Mouse (Mus musculus) limb, embryonic 11.5 days (tissue): ENCODE data around the gene Ccl22. TPM values are rescaled to one million over a fixed set of nuclear protein-coding genes. Genes with fewer than 3 reads are reported as not detected.

Experiments
- ATAC-seq: fragments of 200-750 bp; cut with Nextera tagmentation; 2 replicates; pipeline ENCODE4 v1.8.0; 2017; ENCODE audit warnings: low read depth; ENCODE audit not compliant: insufficient number of reproducible peaks, low FRiP score, low TSS enrichment
- DNase-seq: peaks from one replicate; pipeline ENCODE4 v3.0.0-alpha.2; 2015; ENCODE audit warnings: low spot score
- H3K27ac ChIP-seq: fragments of 300-500 bp; sonication (generic); replicated peaks from 2 replicates; pipeline ENCODE4 v1.5.1; 2014; ENCODE audit warnings: low read depth, mild to moderate bottlenecking, low read length
- H3K27me3 ChIP-seq: fragments of 300-500 bp; sonication (generic); 2 replicates; pipeline ENCODE4 v1.6.1; 2014; ENCODE audit warnings: mild to moderate bottlenecking, low read length, mixed read lengths; ENCODE audit not compliant: control insufficient read depth, insufficient read depth
- H3K36me3 ChIP-seq: fragments of 300-500 bp; sonication (generic); 2 replicates; pipeline ENCODE4 v1.6.1; 2014; ENCODE audit warnings: mild to moderate bottlenecking, low read length, moderate library complexity, mixed read lengths; ENCODE audit not compliant: control insufficient read depth, insufficient read depth
- H3K4me1 ChIP-seq: fragments of 300-500 bp; sonication (generic); 2 replicates; pipeline ENCODE4 v1.6.1; 2014; ENCODE audit warnings: low read length, mixed read lengths; ENCODE audit not compliant: control insufficient read depth, insufficient read depth
- H3K4me2 ChIP-seq: fragments of 300-500 bp; sonication (generic); 2 replicates; pipeline ENCODE4 v1.6.1; 2014; ENCODE audit warnings: low read depth, mild to moderate bottlenecking, moderate library complexity; ENCODE audit not compliant: severe bottlenecking
- H3K4me3 ChIP-seq: fragments of 300-500 bp; sonication (generic); 2 replicates; pipeline ENCODE4 v1.5.1; 2014; ENCODE audit warnings: low read depth, low read length
- H3K9ac ChIP-seq: fragments of 300-500 bp; sonication (generic); 2 replicates; pipeline ENCODE4 v1.6.1; 2014; ENCODE audit warnings: mild to moderate bottlenecking, low read length
- H3K9me3 ChIP-seq: fragments of 300-500 bp; sonication (generic); 2 replicates; pipeline ENCODE4 v1.6.1; 2016; ENCODE audit warnings: low read length; ENCODE audit not compliant: control insufficient read depth
- WGBS: fragments of 180-500 bp; shearing (Covaris S2); extraction: QIAGEN DNeasy Blood & Tissue Kit; methylation state at CpG from one replicate; pipeline ENCODE4 v1.1.7; 2014; 5-methylcytosine and 5-hydroxymethylcytosine counted together
- polyA plus RNA-seq: library from polyadenylated mRNA; unstranded; fragments of >200 nt; fragmentation: Nextera tagmentation; extraction: Ambion mirVana; gene quantifications from 2 replicates; pipeline ENCODE4 v1.2.1, GENCODE M21; 2014

Ccl22 gene
- polyA plus RNA-seq, 1 experiment from 2014 or later: not detected

DNA sequence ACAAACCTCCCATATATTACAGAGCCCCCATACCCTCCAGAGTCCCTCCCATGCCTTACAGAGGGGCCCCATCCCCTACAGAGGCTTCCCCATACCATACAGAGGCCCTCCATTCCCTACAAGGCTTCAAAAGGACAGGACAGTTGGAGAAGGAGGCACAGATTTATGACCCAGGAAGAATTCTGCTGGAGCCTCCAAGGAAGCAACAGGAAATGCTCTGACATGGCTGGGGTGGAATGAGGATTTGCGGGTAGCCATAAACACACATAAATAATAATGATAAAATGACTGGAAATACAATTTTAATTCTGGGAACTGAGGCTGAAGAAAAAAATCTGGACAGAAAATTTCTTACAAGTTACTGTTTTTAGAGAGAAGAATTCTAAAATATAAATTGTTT, 28.5 kb upstream of the Ccl22 start:
- 89% methylated on average over 1 of the region's 1 CpGs for WGBS
- no peaks in the 10 kb centered on the region for H3K4me1 ChIP-seq
- H3K4me2 ChIP-seq: no peak overlapping the region
- H3K9me3 ChIP-seq: no peaks in the 10 kb centered on the region
- no peak for ATAC-seq
- H3K4me3 ChIP-seq: no peak overlapping the region
- DNase-seq: no peak
- no peak overlapping the region for H3K27ac ChIP-seq
- H3K36me3 ChIP-seq: no peaks in the 10 kb centered on the region
- H3K27me3 ChIP-seq: no peaks in the 10 kb centered on the region
- no peak overlapping the region for H3K9ac ChIP-seq

- H3K36me3 ChIP-seq: no peaks in the 10 kb centered on the region
- H3K4me3 ChIP-seq: no peak overlapping the region
- H3K4me2 ChIP-seq: no peak overlapping the region
- no peak overlapping the region for H3K9ac ChIP-seq
- WGBS: 86% methylated on average over 5 of the region's 5 CpGs
- no peak overlapping the region for H3K27ac ChIP-seq
- no peaks in the 10 kb centered on the region for H3K27me3 ChIP-seq
- no peaks in the 10 kb centered on the region for H3K4me1 ChIP-seq
- ATAC-seq: no peak
- no peak for DNase-seq
- H3K9me3 ChIP-seq: no peaks in the 10 kb centered on the region
These were observed 19.4 kb upstream of the Ccl22 start for GRCm38 (mm10) chr8:94725998-94726397.

GRCm38 (mm10) chr8:94729301-94729700, 16.1 kb upstream of the Ccl22 start:
- no peak for ATAC-seq

GRCm38 (mm10) chr8:94733821-94734465, 11.4 kb upstream of the Ccl22 start:
- DNase-seq: no peak
- no peak overlapping the region for H3K4me3 ChIP-seq
- no peak overlapping the region for H3K4me2 ChIP-seq
- H3K27ac ChIP-seq: no peak overlapping the region
- H3K27me3 ChIP-seq: no peaks in the 10 kb centered on the region
- no peak overlapping the region for H3K9ac ChIP-seq
- no peak for ATAC-seq
- H3K4me1 ChIP-seq: no peaks in the 10 kb centered on the region
- WGBS: 66% methylated on average over 5 of the region's 5 CpGs
- H3K36me3 ChIP-seq: no peaks in the 10 kb centered on the region
- no peaks in the 10 kb centered on the region for H3K9me3 ChIP-seq

More at GRCm38 (mm10) chr8:94729301-94729700, 16.1 kb upstream of the Ccl22 start:
- Histone ChIP-seq H3K4me2 (no peak overlapping the region), H3K27ac (no peak overlapping the region), H3K4me1 (no peaks in the 10 kb centered on the region), H3K27me3 (no peaks in the 10 kb centered on the region), H3K9me3 (no peaks in the 10 kb centered on the region), H3K36me3 (no peaks in the 10 kb centered on the region), H3K4me3 (no peak overlapping the region), H3K9ac (no peak overlapping the region)
- 52% methylated on average over 4 of the region's 4 CpGs for WGBS
- DNase-seq: no peak

DNA sequence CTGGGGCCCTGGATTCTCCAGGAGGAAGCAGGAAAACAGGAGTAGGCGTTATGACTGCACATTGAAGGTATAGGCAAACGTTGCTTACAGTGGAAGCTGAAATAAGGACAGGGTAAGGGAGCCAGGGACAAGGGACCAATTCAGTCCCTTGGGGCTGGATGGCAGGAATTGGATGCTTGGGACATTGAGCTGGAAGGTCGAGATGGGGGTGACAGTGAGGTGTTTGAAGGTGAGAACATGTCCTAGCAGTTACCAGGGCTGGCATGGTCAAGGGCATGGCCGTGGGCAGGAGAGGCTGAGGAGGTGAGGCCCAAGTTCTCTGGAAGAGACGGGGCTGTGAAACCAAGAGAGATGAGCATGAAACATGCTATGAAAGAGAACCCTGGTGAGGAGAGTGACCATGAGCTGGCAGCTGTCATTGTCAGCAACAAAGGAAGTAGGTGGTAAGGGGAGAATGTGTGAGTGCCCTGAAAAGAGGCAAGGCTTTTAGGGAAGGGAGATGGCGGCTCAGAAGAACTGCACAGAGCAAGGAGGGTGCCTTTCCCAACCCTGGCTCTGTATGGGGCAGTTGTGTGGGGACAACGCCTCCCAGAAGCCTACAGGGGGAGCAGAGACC, 10.5 kb upstream of the Ccl22 start:
- Histone ChIP-seq H3K27ac (no peak overlapping the region), H3K4me3 (no peak overlapping the region), H3K27me3 (no peaks in the 10 kb centered on the region), H3K9me3 (no peaks in the 10 kb centered on the region), H3K9ac (no peak overlapping the region), H3K36me3 (no peaks in the 10 kb centered on the region), H3K4me1 (no peaks in the 10 kb centered on the region), H3K4me2 (no peak overlapping the region)
- 80% methylated on average over 7 of the region's 7 CpGs for WGBS
- DNase-seq (no peak), ATAC-seq (no peak)

DNA sequence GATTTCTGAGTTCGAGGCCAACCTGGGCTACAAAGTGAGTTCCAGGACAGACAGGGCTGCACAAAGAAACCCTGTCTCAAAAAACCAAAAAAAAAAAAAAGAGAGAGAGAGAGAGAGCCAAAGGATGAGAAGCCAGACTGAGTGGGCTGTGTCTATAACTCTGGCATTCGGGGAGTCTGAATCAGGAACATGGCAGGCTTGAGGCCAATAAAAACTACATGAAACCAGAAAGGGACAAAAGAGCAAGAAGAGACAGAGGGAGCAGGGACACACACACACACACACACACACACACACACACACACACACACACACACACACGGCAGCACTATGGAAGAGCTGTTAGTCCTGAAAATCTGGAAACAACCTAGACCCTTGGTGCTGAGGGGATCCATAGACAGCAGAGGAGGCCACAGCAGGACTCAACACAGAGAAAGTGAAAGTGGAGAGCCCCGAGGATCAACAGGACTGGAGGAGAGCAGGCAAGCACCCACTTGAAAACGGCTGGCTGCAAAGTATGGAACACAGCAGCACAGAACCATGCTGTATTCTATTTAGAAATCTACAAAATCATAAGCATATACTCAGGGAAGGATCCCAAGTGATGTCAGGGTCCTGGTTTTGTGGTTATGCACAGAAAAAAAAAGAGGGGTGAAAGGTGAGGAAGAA, 9.8 kb upstream of the Ccl22 start:
- Histone ChIP-seq H3K4me1 (no peaks in the 10 kb centered on the region), H3K27ac (no peak overlapping the region), H3K9ac (no peak overlapping the region), H3K27me3 (no peaks in the 10 kb centered on the region), H3K9me3 (no peaks in the 10 kb centered on the region), H3K36me3 (no peaks in the 10 kb centered on the region), H3K4me2 (no peak overlapping the region), H3K4me3 (no peak overlapping the region)
- 74% methylated on average over 5 of the region's 5 CpGs for WGBS
- ATAC-seq (no peak), DNase-seq (no peak)

DNA sequence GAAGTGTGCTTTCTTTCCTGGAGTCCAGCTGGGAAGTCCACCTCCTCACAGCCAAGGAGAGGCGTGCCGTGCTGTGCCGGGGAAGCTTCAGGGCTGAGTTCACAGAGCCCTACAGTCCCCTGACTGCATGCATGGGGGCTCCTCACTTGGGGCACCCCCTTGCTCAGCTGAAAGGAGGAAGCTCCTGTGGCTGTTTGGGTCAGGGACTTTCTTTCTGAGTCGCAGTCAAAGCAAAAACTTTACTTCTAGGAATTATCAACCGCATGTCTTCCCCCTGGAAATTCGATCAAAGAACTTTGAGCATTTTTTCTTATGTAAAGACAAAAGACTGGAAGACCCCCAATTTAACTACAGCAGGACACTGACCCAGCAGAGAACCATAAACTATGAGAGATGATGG, 5.6 kb upstream of the Ccl22 start:
- no peak for ATAC-seq
- Histone ChIP-seq H3K4me1 (no peaks in the 10 kb centered on the region), H3K9me3 (no peaks in the 10 kb centered on the region), H3K4me2 (no peak overlapping the region), H3K27me3 (no peaks in the 10 kb centered on the region), H3K4me3 (no peak overlapping the region), H3K27ac (no peak overlapping the region), H3K36me3 (no peaks in the 10 kb centered on the region), H3K9ac (no peak overlapping the region)
- DNase-seq: no peak
- WGBS: 89% methylated on average over 6 of the region's 6 CpGs

DNA sequence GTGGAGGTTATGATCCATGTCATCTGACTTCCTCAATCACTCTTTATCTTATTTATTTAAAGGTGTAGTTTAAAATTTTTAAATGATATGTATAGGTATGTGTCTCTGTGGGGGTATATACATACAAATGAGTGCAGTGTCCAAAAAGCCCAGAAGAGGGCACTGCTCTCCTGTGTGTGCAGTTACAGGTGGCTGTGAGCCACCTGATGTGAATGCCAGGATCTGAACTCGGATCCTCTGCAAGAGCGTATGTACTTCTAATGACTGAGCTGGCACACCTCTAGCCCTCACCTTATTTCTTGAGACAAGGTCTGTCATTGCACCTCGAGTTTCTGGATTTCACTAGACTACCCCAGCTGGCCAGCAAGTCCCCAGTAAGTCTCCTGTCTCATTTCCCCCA, 4.8 kb upstream of the Ccl22 start:
- Histone ChIP-seq H3K9ac (no peak overlapping the region), H3K4me1 (no peaks in the 10 kb centered on the region), H3K9me3 (no peaks in the 10 kb centered on the region), H3K27ac (no peak overlapping the region), H3K4me2 (no peak overlapping the region), H3K4me3 (no peak overlapping the region), H3K27me3 (no peaks in the 10 kb centered on the region), H3K36me3 (no peaks in the 10 kb centered on the region)
- 84% methylated on average over 3 of the region's 3 CpGs for WGBS
- ATAC-seq: no peak
- no peak for DNase-seq
